Mouse (Mus musculus) G1E (cell line): Measurements from ENCODE around the gene Cracr2b.

Experiments
- CTCF ChIP-seq: IDR thresholded peaks from 2 replicates; pipeline ENCODE4 v1.5.1; 2012; ENCODE audit warnings: low read depth, low read length, inconsistent platforms, mixed read lengths
- GATA1 ChIP-seq: IDR thresholded peaks from 2 replicates; pipeline ENCODE4 v1.6.1; 2012; ENCODE audit warnings: borderline replicate concordance, low read length, inconsistent platforms, mixed read lengths

DNA sequence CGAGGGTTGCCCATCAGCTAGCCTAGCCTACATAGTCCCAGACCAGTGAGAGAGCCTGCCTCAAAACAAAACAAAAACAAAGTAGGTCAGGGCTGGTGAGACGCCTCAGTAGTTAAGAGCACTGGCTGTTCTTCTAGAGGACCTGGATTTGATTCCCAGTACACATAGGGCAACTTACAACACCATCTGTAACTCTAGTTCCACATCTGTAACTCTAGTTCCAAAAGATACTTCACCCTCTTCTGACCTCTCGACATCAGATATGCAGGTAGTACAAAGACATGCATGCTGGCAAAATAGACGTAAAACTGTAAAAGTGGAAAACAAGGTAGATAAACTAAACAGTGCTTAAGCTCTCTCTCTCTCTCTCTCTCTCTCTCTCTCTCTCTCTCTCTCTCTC, 37.1 kb upstream of the Cracr2b start:
- TF ChIP-seq CTCF (no peak), GATA1 (no peak)
